Mouse (Mus musculus) testis, adult 2 months (tissue): ENCODE results near the gene Pip5k1c. TPM values are rescaled to one million over a fixed set of nuclear protein-coding genes. Genes with fewer than 3 reads are reported as not detected.

ENCODE experiments used
- H3K27ac ChIP-seq: fragments of 200-500 bp; 2 replicates; pipeline ENCODE4 v1.5.1; 2012; ENCODE audit warnings: low read depth, low read length; ENCODE audit not compliant: control insufficient read depth, insufficient read depth
- H3K27me3 ChIP-seq: fragments of 200-500 bp; 2 replicates; pipeline ENCODE4 v1.6.1; 2012; ENCODE audit warnings: mild to moderate bottlenecking, low read length, moderate library complexity; ENCODE audit not compliant: control insufficient read depth, insufficient read depth
- H3K36me3 ChIP-seq: fragments of 200-500 bp; 2 replicates; pipeline ENCODE4 v1.6.1; 2012; ENCODE audit warnings: mild to moderate bottlenecking, low read length; ENCODE audit not compliant: control insufficient read depth, insufficient read depth
- H3K4me1 ChIP-seq: fragments of 200-500 bp; 2 replicates; pipeline ENCODE4 v1.6.1; 2012; ENCODE audit warnings: low read length; ENCODE audit not compliant: control insufficient read depth, insufficient read depth
- H3K4me3 ChIP-seq: fragments of 200-500 bp; 2 replicates; pipeline ENCODE4 v1.5.1; 2012; ENCODE audit warnings: low read depth, mild to moderate bottlenecking, low read length, moderate library complexity, mixed read lengths; ENCODE audit not compliant: control insufficient read depth
- CTCF ChIP-seq: fragments of 200-500 bp; IDR thresholded peaks from 2 replicates; pipeline ENCODE4 v1.5.1; 2012; ENCODE audit warnings: low read depth, mild to moderate bottlenecking, inconsistent platforms, low read length, moderate library complexity; ENCODE audit not compliant: control insufficient read depth, insufficient read depth, insufficient replicate concordance
- POLR2A ChIP-seq: fragments of 200-500 bp; IDR thresholded peaks from 2 replicates; pipeline ENCODE4 v1.6.1; 2012; ENCODE audit warnings: low read depth, mild to moderate bottlenecking, inconsistent platforms, low read length, moderate library complexity; ENCODE audit not compliant: control insufficient read depth
- polyA plus RNA-seq: library from polyadenylated mRNA; depleted of rRNA; stranded (reverse); fragments of >200 nt; gene quantifications from 2 replicates; pipeline ENCODE4 v1.2.3, GENCODE M21; 2012

Gene Pip5k1c
- polyA plus RNA-seq, 1 experiment = 10.1 TPM

DNA sequence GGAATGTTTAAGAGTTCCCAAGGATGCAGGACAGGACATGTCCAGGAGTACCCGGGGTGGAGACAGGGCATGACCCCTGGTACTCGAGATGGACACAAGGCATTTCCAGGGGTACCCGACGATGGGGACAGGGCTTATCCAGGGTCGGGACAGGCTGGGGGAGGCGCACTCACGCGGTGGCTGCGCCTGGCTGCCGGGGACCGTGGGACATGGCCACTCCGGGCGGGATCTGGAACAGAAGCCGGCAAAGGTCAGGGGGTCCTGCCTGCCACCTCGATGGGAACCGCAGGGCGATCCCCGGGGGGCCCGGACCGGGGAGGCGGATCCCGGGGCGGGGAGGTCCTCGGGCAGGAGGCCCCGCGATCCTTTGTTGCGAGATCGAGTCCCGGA is 57.2 kb downstream of the Pip5k1c start:
- H3K4me3 ChIP-seq = peak overlapping the region; percentile 83
- no peaks in the 10 kb centered on the region for H3K27me3 ChIP-seq
- no peak for TF ChIP-seq CTCF
- no peak for TF ChIP-seq POLR2A
- no peaks in the 10 kb centered on the region for H3K36me3 ChIP-seq
- H3K4me1 ChIP-seq = peaks cover 34% of the 10 kb centered on the region
- H3K27ac ChIP-seq = no peak overlapping the region

DNA sequence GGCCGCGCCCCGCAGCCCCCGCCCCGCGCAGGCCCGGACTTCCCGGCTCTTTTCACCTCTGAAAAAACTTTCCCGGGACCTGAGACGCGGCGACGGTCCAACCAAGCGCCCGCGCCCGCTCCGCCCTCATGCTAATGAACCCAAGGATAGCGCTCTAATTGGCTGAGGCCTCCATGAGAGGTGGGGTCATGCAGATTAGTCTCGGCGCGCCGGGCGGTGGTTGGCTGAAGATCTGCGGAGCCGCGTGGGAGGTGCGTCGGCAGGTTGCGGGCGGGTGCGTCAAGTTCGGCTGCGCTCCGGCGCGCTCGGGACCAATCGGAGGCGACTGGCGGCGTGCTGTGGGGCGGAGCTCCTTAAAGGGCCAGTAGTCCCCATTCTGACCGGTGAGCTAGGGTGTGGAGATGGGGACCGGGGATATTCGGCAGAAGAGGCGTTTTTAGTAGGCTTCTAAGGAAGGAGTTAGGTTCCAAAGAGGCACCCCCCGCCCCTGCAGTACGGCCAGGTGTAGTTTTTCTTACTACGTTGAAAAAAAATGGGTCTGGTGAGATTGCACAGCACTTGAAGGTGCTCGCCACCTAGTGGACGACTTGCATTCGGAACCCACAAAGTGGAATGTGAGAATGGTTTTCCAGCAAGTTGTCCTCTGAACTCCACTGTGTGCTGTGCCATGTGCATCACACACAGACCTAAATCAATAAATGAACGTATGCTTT is 57.7 kb downstream of the Pip5k1c start, which contains the start of gene Hmg20b:
Gene Hmg20b, minus strand, starts transcription at position 130 of the 713 bp plus-strand sequence.
- Histone ChIP-seq H3K27ac (peak within 1 kb of the TSS; percentile 22; the same call in 1 of the 2 replicates), H3K36me3 (no peaks in the 10 kb centered on the region), H3K27me3 (no peaks in the 10 kb centered on the region), H3K4me1 (peaks cover 36% of the 10 kb centered on the region), H3K4me3 (peak within 1 kb of the TSS; percentile 83)
- TF ChIP-seq POLR2A (no peak), CTCF (peak; percentile 59)

DNA sequence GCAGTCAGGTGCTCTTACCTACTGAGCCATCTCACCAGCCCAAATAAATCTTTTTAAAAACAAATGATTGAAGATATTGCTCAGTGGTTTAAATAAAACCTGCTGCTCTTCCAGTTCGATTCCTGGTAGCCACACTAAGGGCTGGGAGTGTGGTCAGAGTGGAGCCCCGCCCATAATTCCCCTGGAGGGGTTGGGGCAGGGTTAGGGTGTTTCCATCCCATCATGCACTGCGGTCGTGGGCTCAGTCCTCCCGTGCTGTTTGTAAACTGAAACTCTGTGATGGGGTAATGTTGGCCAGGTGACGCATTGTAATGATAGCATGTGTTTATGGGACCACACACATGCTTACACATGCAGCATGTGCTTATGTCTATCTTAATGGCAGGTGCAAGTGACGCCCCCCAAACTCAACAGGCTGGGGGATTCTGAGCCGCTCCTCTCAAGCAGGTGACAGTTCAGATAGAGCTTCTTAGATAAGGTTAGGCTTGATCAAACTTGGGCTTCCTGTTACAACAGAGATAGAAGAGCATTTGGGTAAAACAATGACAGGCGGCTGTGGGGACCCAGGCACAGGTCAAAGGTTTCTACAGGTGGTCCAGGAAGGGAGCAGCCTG is 59.0 kb downstream of the Pip5k1c start:
- TF ChIP-seq POLR2A (no peak), CTCF (no peak)
- H3K4me3 ChIP-seq = no peak overlapping the region
- peaks cover 38% of the 10 kb centered on the region for H3K4me1 ChIP-seq
- H3K27ac ChIP-seq = no peak overlapping the region
- H3K36me3 ChIP-seq = no peaks in the 10 kb centered on the region
- H3K27me3 ChIP-seq = no peaks in the 10 kb centered on the region

GRCm38 (mm10) chr10:81354738-81355477 is 62.1 kb downstream of the Pip5k1c start:
- Histone ChIP-seq H3K4me3 (no peak overlapping the region), H3K36me3 (no peaks in the 10 kb centered on the region), H3K4me1 (peaks cover 39% of the 10 kb centered on the region), H3K27me3 (no peaks in the 10 kb centered on the region), H3K27ac (no peak overlapping the region)
- TF ChIP-seq CTCF = no peak
- no peak for TF ChIP-seq POLR2A

DNA sequence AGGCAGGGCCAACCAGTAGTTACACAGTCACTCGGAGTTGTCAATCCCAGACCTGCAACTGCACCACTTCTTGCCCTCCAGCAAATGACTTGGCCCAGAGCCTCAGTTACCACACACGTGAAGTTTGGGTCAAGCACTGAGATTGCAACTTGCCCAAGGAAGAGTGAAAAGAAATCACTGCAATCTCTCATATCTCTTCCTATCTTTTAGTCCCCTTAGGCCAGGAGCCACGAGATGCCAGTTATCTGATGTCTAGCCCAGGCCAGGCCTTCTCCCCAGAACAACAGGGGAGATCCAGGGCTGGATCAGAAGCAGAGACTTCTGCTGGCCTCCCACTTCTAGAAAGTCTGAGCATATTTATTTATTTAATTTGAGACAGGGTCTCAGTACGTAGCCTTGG is 62.8 kb downstream of the Pip5k1c start:
- H3K36me3 ChIP-seq = no peaks in the 10 kb centered on the region
- no peak overlapping the region for H3K4me3 ChIP-seq
- TF ChIP-seq POLR2A (no peak), CTCF (no peak)
- H3K4me1 ChIP-seq = peaks cover 38% of the 10 kb centered on the region
- no peaks in the 10 kb centered on the region for H3K27me3 ChIP-seq
- H3K27ac ChIP-seq = no peak overlapping the region

- Histone ChIP-seq H3K4me3 (peak overlapping the region; percentile 98), H3K4me1 (peaks cover 31% of the 10 kb centered on the region), H3K36me3 (no peaks in the 10 kb centered on the region), H3K27ac (peak overlapping the region; percentile 62), H3K27me3 (no peaks in the 10 kb centered on the region)
- TF ChIP-seq CTCF = no peak
- no peak for TF ChIP-seq POLR2A
These were observed 63.7 kb downstream of the Pip5k1c start for GRCm38 (mm10) chr10:81356352-81356990.

DNA sequence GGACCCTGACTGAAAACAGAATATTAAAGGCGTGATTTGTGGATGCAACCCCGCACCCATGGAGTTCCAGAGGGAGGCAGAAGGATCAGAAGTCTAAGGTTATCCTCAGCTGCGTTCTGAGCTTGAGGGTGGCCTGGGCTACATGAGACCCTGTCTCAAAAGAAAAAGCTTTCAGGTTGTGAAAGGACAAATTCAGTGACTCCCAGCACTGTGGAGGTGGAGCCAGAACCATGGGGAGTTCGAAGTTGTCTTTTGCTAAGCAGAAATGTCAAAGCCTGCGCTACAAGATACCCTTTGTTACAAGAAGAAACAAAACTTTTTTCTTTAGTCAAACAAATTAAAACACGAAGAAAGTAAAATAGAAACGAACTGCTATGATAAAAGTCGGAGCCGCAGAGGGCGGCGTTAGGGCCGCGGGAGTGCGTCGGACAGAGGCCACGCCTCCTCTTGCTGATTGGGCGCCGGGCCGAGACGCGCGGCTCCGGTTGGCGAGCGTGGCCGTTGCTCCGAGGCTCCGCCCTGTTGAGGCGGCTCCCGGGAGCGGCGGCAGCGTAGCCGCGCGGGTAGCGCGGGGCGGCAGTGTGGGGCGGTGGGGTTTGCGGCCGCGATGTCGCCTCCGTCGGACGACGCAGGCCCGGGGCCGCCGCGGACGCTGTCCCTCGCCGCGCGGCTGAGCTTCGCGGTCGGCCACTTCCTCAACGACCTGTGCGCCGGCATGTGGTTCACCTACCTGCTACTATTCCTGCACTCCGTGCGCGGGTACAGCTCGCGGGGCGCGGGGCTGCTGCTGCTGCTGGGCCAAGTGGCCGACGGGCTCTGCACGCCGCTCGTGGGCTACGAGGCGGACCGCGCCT is 64.5 kb downstream of the Pip5k1c start, which contains the start of gene Mfsd12:
Gene Mfsd12, plus strand, starts transcription at position 501 of the 854 bp plus-strand sequence.
- Histone ChIP-seq H3K4me1 (peaks cover 26% of the 10 kb centered on the region), H3K4me3 (peak within 1 kb of the TSS; percentile 98), H3K27ac (peak within 1 kb of the TSS; percentile 94), H3K27me3 (no peaks in the 10 kb centered on the region), H3K36me3 (no peaks in the 10 kb centered on the region)
- peak; percentile 57; the same call in 1 of the 2 replicates for TF ChIP-seq POLR2A
- no peak for TF ChIP-seq CTCF
